Mouse (Mus musculus) liver, adult 2 months (tissue): ENCODE data around the gene Nags. TPM values are rescaled to one million over a fixed set of nuclear protein-coding genes. Genes with fewer than 3 reads are reported as not detected.
A peak's percentile ranks its signal among the peaks of the same experiment; 100 is the strongest.

Experiments used
- DNase-seq: peaks from one replicate; pipeline ENCODE4 v3.0.0-alpha.2; 2011; ENCODE audit warnings: low read depth, low spot score; ENCODE audit errors: extremely low read depth
- H3K27ac ChIP-seq: fragments of 200-500 bp; replicated peaks from 2 replicates; pipeline ENCODE4 v1.5.1; 2012; ENCODE audit warnings: low read depth, mild to moderate bottlenecking, control low read depth, inconsistent platforms, low read length; ENCODE audit not compliant: insufficient read depth
- H3K27me3 ChIP-seq: fragments of 200-500 bp; 2 replicates; pipeline ENCODE4 v1.6.1; 2012; ENCODE audit warnings: mild to moderate bottlenecking, moderate library complexity, low read length, inconsistent platforms; ENCODE audit not compliant: control insufficient read depth, insufficient read depth
- H3K36me3 ChIP-seq: fragments of 200-500 bp; 2 replicates; pipeline ENCODE4 v1.6.1; 2012; ENCODE audit warnings: low read length, inconsistent platforms; ENCODE audit not compliant: control insufficient read depth, insufficient read depth
- H3K4me1 ChIP-seq: fragments of 200-500 bp; 2 replicates; pipeline ENCODE4 v1.6.1; 2011; ENCODE audit warnings: low read length; ENCODE audit not compliant: control insufficient read depth, insufficient read depth
- H3K4me3 ChIP-seq: fragments of 200-500 bp; 2 replicates; pipeline ENCODE4 v1.5.1; 2011; ENCODE audit warnings: low read depth, mild to moderate bottlenecking, control low read depth, low read length, moderate library complexity; ENCODE audit not compliant: insufficient read depth
- H3K79me2 ChIP-seq: fragments of 200-500 bp; 2 replicates; pipeline ENCODE4 v1.6.1; 2012; ENCODE audit warnings: inconsistent platforms, mild to moderate bottlenecking, low read length, moderate library complexity; ENCODE audit not compliant: control insufficient read depth, insufficient read depth
- H3K9ac ChIP-seq: fragments of 200-500 bp; 2 replicates; pipeline ENCODE4 v1.6.1; 2012; ENCODE audit warnings: low read depth, mild to moderate bottlenecking, control low read depth, inconsistent platforms, low read length
- CTCF ChIP-seq: fragments of 200-500 bp; IDR thresholded peaks from 2 replicates; pipeline ENCODE4 v1.5.1; 2011; ENCODE audit warnings: low read depth, low read length, control low read depth
- POLR2A ChIP-seq: fragments of 200-500 bp; IDR thresholded peaks from 2 replicates; pipeline ENCODE4 v1.6.1; 2011; ENCODE audit warnings: low read length, control low read depth; ENCODE audit not compliant: insufficient read depth; ENCODE audit errors: extremely low read depth
- WGBS: fragments of 180-500 bp; shearing (Covaris S2); methylation state at CpG from one replicate; pipeline ENCODE4 v1.1.7; 2018; 5-methylcytosine and 5-hydroxymethylcytosine counted together
- polyA plus RNA-seq: library from polyadenylated mRNA; depleted of rRNA; stranded (reverse); fragments of >200 nt; gene quantifications from 2 replicates; pipeline ENCODE4 v1.2.3, GENCODE M21; 2012
- total RNA-seq: library from RNA; depleted of rRNA; stranded (reverse); fragments of >200 nt; gene quantifications from 2 replicates; pipeline ENCODE4 v1.2.3, GENCODE M21; 2014

Gene Nags
- total and polyA plus RNA-seq, 2 experiments, result 58.6 to 135 TPM

GRCm38 (mm10) chr11:102102485-102103258, 42.6 kb upstream of the Nags start:
- H3K36me3 ChIP-seq, result no peaks in the 10 kb centered on the region
- peak; percentile 83 for TF ChIP-seq CTCF
- no peak for TF ChIP-seq POLR2A
- peaks cover 3% of the 10 kb centered on the region; the same call in 1 of the 2 replicates for H3K27me3 ChIP-seq
- peak; percentile 18 for DNase-seq
- H3K4me1 ChIP-seq, result no peaks in the 10 kb centered on the region
- H3K27ac ChIP-seq, result no peak overlapping the region
- 18% methylated on average over 17 of the region's 17 CpGs for WGBS
- H3K4me3 ChIP-seq, result no peak overlapping the region
- no peaks in the 10 kb centered on the region for H3K79me2 ChIP-seq
- H3K9ac ChIP-seq, result no peak overlapping the region

- H3K4me1 ChIP-seq, result no peaks in the 10 kb centered on the region
- WGBS, result 6% methylated on average over 21 of the region's 21 CpGs
- TF ChIP-seq POLR2A (no peak), CTCF (no peak)
- no peak overlapping the region for H3K9ac ChIP-seq
- H3K27ac ChIP-seq, result no peak overlapping the region
- H3K36me3 ChIP-seq, result no peaks in the 10 kb centered on the region
- no peak for DNase-seq
- H3K4me3 ChIP-seq, result no peak overlapping the region
- peaks cover 3% of the 10 kb centered on the region; the same call in 1 of the 2 replicates for H3K27me3 ChIP-seq
- H3K79me2 ChIP-seq, result no peaks in the 10 kb centered on the region
Observed at GRCm38 (mm10) chr11:102106911-102107310, 38.4 kb upstream of the Nags start.

GRCm38 (mm10) chr11:102107732-102108131, 37.6 kb upstream of the Nags start, which contains the start of gene Pyy:
Pyy (minus strand) TSS chr11:102107832.
- no peak for TF ChIP-seq CTCF
- no peak for TF ChIP-seq POLR2A
- H3K27me3 ChIP-seq, result peaks cover 3% of the 10 kb centered on the region; the same call in 1 of the 2 replicates
- WGBS, result 15% methylated on average over 9 of the region's 9 CpGs
- H3K36me3 ChIP-seq, result no peaks in the 10 kb centered on the region
- H3K4me1 ChIP-seq, result no peaks in the 10 kb centered on the region
- H3K9ac ChIP-seq, result no peak within 1 kb of the TSS
- no peak for DNase-seq
- H3K79me2 ChIP-seq, result no peaks in the 10 kb centered on the region
- H3K4me3 ChIP-seq, result no peak within 1 kb of the TSS
- H3K27ac ChIP-seq, result no peak within 1 kb of the TSS

GRCm38 (mm10) chr11:102111576-102111975, 33.7 kb upstream of the Nags start:
- WGBS, result 73% methylated on average over 5 of the region's 5 CpGs
- no peaks in the 10 kb centered on the region for H3K4me1 ChIP-seq
- no peaks in the 10 kb centered on the region for H3K36me3 ChIP-seq
- no peaks in the 10 kb centered on the region for H3K79me2 ChIP-seq
- no peak overlapping the region for H3K27ac ChIP-seq
- DNase-seq, result no peak
- no peak overlapping the region for H3K4me3 ChIP-seq
- TF ChIP-seq CTCF (no peak), POLR2A (no peak)
- H3K9ac ChIP-seq, result no peak overlapping the region
- no peaks in the 10 kb centered on the region for H3K27me3 ChIP-seq

- Histone ChIP-seq H3K27me3 (no peaks in the 10 kb centered on the region), H3K9ac (no peak overlapping the region), H3K4me1 (no peaks in the 10 kb centered on the region), H3K27ac (no peak overlapping the region), H3K79me2 (no peaks in the 10 kb centered on the region), H3K4me3 (no peak overlapping the region), H3K36me3 (no peaks in the 10 kb centered on the region)
- WGBS, result 43% methylated on average over 8 of the region's 8 CpGs
- TF ChIP-seq CTCF, result no peak
- no peak for TF ChIP-seq POLR2A
- DNase-seq, result no peak
Observed at GRCm38 (mm10) chr11:102116241-102116640, 29.1 kb upstream of the Nags start.

GRCm38 (mm10) chr11:102117386-102117785, 27.9 kb upstream of the Nags start:
- no peak overlapping the region for H3K4me3 ChIP-seq
- no peaks in the 10 kb centered on the region for H3K36me3 ChIP-seq
- no peaks in the 10 kb centered on the region for H3K4me1 ChIP-seq
- H3K27me3 ChIP-seq, result no peaks in the 10 kb centered on the region
- no peak for DNase-seq
- no peaks in the 10 kb centered on the region for H3K79me2 ChIP-seq
- H3K27ac ChIP-seq, result no peak overlapping the region
- 69% methylated on average over 6 of the region's 6 CpGs for WGBS
- no peak for TF ChIP-seq POLR2A
- TF ChIP-seq CTCF, result no peak
- no peak overlapping the region for H3K9ac ChIP-seq
